Mouse (Mus musculus) thymus, adult 2 months (tissue): ENCODE results near the gene Creb3l1. TPM values are rescaled to one million over a fixed set of nuclear protein-coding genes. Genes with fewer than 3 reads are reported as not detected.

Experiments used
- DNase-seq: peaks from one replicate; pipeline ENCODE4 v3.0.0; 2021
- H3K27ac ChIP-seq: fragments of 200-500 bp; 2 replicates; pipeline ENCODE4 v1.5.1; 2012; ENCODE audit warnings: low read length, control low read depth; ENCODE audit not compliant: control insufficient read depth, insufficient read depth
- H3K27me3 ChIP-seq: fragments of 200-500 bp; 2 replicates; pipeline ENCODE4 v1.6.1; 2012; ENCODE audit warnings: mild to moderate bottlenecking, low read length, moderate library complexity, mixed read lengths; ENCODE audit not compliant: control insufficient read depth, insufficient read depth
- H3K36me3 ChIP-seq: fragments of 200-500 bp; 2 replicates; pipeline ENCODE4 v1.6.1; 2012; ENCODE audit warnings: mild to moderate bottlenecking, low read length, moderate library complexity; ENCODE audit not compliant: control insufficient read depth, insufficient read depth
- H3K4me1 ChIP-seq: fragments of 200-500 bp; replicated peaks from 2 replicates; pipeline ENCODE4 v1.6.1; 2012; ENCODE audit warnings: low read length; ENCODE audit not compliant: control insufficient read depth, insufficient read depth
- H3K4me3 ChIP-seq: fragments of 200-500 bp; 2 replicates; pipeline ENCODE4 v1.5.1; 2012; ENCODE audit warnings: mild to moderate bottlenecking, low read length, control low read depth, moderate library complexity; ENCODE audit not compliant: control insufficient read depth, insufficient read depth
- CTCF ChIP-seq: fragments of 200-500 bp; IDR thresholded peaks from 2 replicates; pipeline ENCODE4 v1.5.1; 2012; ENCODE audit warnings: mild to moderate bottlenecking, control low read depth, low read length, moderate library complexity, borderline replicate concordance; ENCODE audit not compliant: control insufficient read depth, poor library complexity, insufficient read depth; ENCODE audit errors: extremely low read depth
- POLR2A ChIP-seq: fragments of 200-500 bp; IDR thresholded peaks from 2 replicates; pipeline ENCODE4 v1.6.1; 2012; ENCODE audit warnings: mild to moderate bottlenecking, low read length, control low read depth, moderate library complexity; ENCODE audit not compliant: control insufficient read depth, poor library complexity, insufficient read depth; ENCODE audit errors: extremely low read depth
- WGBS: fragments of 180-500 bp; shearing (Covaris S2); methylation state at CpG from one replicate; pipeline ENCODE4 v1.1.7; 2018; 5-methylcytosine and 5-hydroxymethylcytosine counted together
- polyA plus RNA-seq: library from polyadenylated mRNA; depleted of rRNA; stranded (reverse); fragments of >200 nt; gene quantifications from 2 replicates; pipeline ENCODE4 v1.2.3, GENCODE M21; 2012

Creb3l1 gene
- polyA plus RNA-seq, 1 experiment, result 1.8 TPM

GRCm38 (mm10) chr2:91972121-91972566 is 52.2 kb downstream of the Creb3l1 start:
- no peaks in the 10 kb centered on the region for H3K36me3 ChIP-seq
- H3K27ac ChIP-seq, result no peak overlapping the region
- WGBS, result 9% methylated on average over 13 of the region's 13 CpGs
- peaks cover 17% of the 10 kb centered on the region; the same call in 1 of the 2 replicates for H3K27me3 ChIP-seq
- TF ChIP-seq CTCF (no peak), POLR2A (no peak)
- peaks cover 24% of the 10 kb centered on the region for H3K4me1 ChIP-seq
- H3K4me3 ChIP-seq, result peak overlapping the region; percentile 3; the same call in 1 of the 2 replicates
- DNase-seq, result no peak

GRCm38 (mm10) chr2:91971231-91972097 is 52.8 kb downstream of the Creb3l1 start:
- Histone ChIP-seq H3K27me3 (peaks cover 17% of the 10 kb centered on the region; the same call in 1 of the 2 replicates), H3K4me3 (peak overlapping the region; percentile 3; the same call in 1 of the 2 replicates), H3K36me3 (no peaks in the 10 kb centered on the region), H3K27ac (no peak overlapping the region), H3K4me1 (peaks cover 24% of the 10 kb centered on the region)
- DNase-seq, result no peak
- 43% methylated on average over 21 of the region's 21 CpGs for WGBS
- TF ChIP-seq CTCF (no peak), POLR2A (no peak)

GRCm38 (mm10) chr2:91967962-91968361 is 56.3 kb downstream of the Creb3l1 start:
- TF ChIP-seq POLR2A (no peak), CTCF (no peak)
- DNase-seq, result no peak
- H3K27ac ChIP-seq, result no peak overlapping the region
- H3K27me3 ChIP-seq, result no peaks in the 10 kb centered on the region
- no peak overlapping the region for H3K4me3 ChIP-seq
- H3K36me3 ChIP-seq, result no peaks in the 10 kb centered on the region
- 88% methylated on average over 11 of the region's 11 CpGs for WGBS
- H3K4me1 ChIP-seq, result peaks cover 33% of the 10 kb centered on the region

DNA sequence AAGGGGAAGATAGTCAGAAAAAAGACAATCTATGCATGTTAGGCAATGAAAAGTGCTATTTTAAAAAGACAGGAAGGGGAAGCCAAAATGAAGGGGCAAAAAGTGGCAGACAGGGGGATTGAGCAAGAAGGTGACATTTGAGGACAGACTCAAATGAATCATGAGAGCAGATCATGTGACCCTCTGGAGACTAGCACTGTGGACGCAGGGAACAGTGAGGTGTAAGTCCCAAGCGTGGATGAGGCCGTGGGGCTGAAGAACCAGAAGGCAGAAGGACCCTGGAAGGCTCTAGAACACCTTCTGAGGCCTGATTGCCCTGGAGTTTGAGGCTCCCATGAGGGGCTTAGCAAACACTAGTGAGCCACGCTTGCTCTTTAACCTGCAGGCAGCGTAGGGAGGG is 57.9 kb downstream of the Creb3l1 start:
- Histone ChIP-seq H3K27ac (no peak overlapping the region), H3K4me3 (no peak overlapping the region), H3K4me1 (peaks cover 28% of the 10 kb centered on the region), H3K36me3 (no peaks in the 10 kb centered on the region), H3K27me3 (no peaks in the 10 kb centered on the region)
- 84% methylated on average over 5 of the region's 5 CpGs for WGBS
- no peak for TF ChIP-seq POLR2A
- no peak for TF ChIP-seq CTCF
- no peak for DNase-seq

DNA sequence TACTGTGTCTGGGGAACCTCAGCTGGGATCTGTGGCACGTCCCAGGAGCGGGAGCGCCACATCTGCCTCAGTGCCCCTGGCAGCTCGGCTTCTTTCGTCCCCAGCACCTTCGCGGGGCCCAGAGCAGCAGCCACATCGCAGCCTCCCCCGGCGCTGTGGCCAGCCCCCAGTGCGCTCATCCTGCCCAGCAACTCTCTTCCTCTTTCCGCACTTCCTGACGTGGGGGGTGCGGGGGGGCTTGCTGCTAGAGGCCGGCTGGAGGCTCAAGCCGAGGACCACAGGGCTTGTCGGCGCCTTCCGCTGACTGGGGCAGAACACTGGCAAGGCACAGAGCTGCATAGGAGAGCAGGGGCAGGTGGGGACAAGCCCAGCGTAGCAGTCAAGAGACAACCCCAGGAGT is 58.9 kb downstream of the Creb3l1 start:
- TF ChIP-seq CTCF (no peak), POLR2A (0 out of 2 replicates have a peak, but pooled peaks have one; percentile 17)
- 9% methylated on average over 20 of the region's 20 CpGs for WGBS
- Histone ChIP-seq H3K27ac (no peak overlapping the region), H3K27me3 (no peaks in the 10 kb centered on the region), H3K4me1 (peaks cover 34% of the 10 kb centered on the region), H3K4me3 (0 out of 2 replicates have a peak overlapping the region, but pooled peaks have one; percentile 10), H3K36me3 (no peaks in the 10 kb centered on the region)
- peak; percentile 56 for DNase-seq

- Histone ChIP-seq H3K36me3 (no peaks in the 10 kb centered on the region), H3K4me1 (peaks cover 41% of the 10 kb centered on the region), H3K27ac (peak overlapping the region; percentile 19; the same call in 1 of the 2 replicates), H3K4me3 (no peak overlapping the region), H3K27me3 (no peaks in the 10 kb centered on the region)
- DNase-seq, result no peak
- WGBS, result 27% methylated on average over 3 of the region's 3 CpGs
- no peak for TF ChIP-seq POLR2A
- no peak for TF ChIP-seq CTCF
Measured at GRCm38 (mm10) chr2:91964610-91965204, 59.6 kb downstream of the Creb3l1 start.
